Mouse (Mus musculus) liver, postnatal 0 days (tissue): ENCODE data around the gene Rasgef1c.

Source experiments
- CTCF ChIP-seq: sonication (generic); IDR thresholded peaks from 2 replicates; pipeline ENCODE4 v1.5.1; 2016; ENCODE audit warnings: antibody characterized with exemption, low read depth
- EP300 ChIP-seq: IDR thresholded peaks from 2 replicates; pipeline ENCODE4 v1.6.1; 2016; ENCODE audit warnings: antibody characterized with exemption, low read depth, mild to moderate bottlenecking

- TF ChIP-seq CTCF: no peak
- TF ChIP-seq EP300: no peak
These were observed 106.1 kb downstream of the Rasgef1c start for GRCm38 (mm10) chr11:50007776-50008175.
